Mouse (Mus musculus) thymus, adult 2 months (tissue): ENCODE measurements around the gene Nus1. TPM values are rescaled to one million over a fixed set of nuclear protein-coding genes. Genes with fewer than 3 reads are reported as not detected.
A peak's percentile ranks its signal among the peaks of the same experiment; 100 is the strongest.

ENCODE experiments used
- DNase-seq: peaks from one replicate; pipeline ENCODE4 v3.0.0; 2021
- H3K27ac ChIP-seq: fragments of 200-500 bp; 2 replicates; pipeline ENCODE4 v1.5.1; 2012; ENCODE audit warnings: low read length, control low read depth; ENCODE audit not compliant: control insufficient read depth, insufficient read depth
- H3K27me3 ChIP-seq: fragments of 200-500 bp; 2 replicates; pipeline ENCODE4 v1.6.1; 2012; ENCODE audit warnings: mild to moderate bottlenecking, low read length, moderate library complexity, mixed read lengths; ENCODE audit not compliant: control insufficient read depth, insufficient read depth
- H3K36me3 ChIP-seq: fragments of 200-500 bp; 2 replicates; pipeline ENCODE4 v1.6.1; 2012; ENCODE audit warnings: mild to moderate bottlenecking, low read length, moderate library complexity; ENCODE audit not compliant: control insufficient read depth, insufficient read depth
- H3K4me1 ChIP-seq: fragments of 200-500 bp; replicated peaks from 2 replicates; pipeline ENCODE4 v1.6.1; 2012; ENCODE audit warnings: low read length; ENCODE audit not compliant: control insufficient read depth, insufficient read depth
- H3K4me3 ChIP-seq: fragments of 200-500 bp; 2 replicates; pipeline ENCODE4 v1.5.1; 2012; ENCODE audit warnings: mild to moderate bottlenecking, low read length, control low read depth, moderate library complexity; ENCODE audit not compliant: control insufficient read depth, insufficient read depth
- CTCF ChIP-seq: fragments of 200-500 bp; IDR thresholded peaks from 2 replicates; pipeline ENCODE4 v1.5.1; 2012; ENCODE audit warnings: mild to moderate bottlenecking, control low read depth, low read length, moderate library complexity, borderline replicate concordance; ENCODE audit not compliant: control insufficient read depth, poor library complexity, insufficient read depth; ENCODE audit errors: extremely low read depth
- POLR2A ChIP-seq: fragments of 200-500 bp; IDR thresholded peaks from 2 replicates; pipeline ENCODE4 v1.6.1; 2012; ENCODE audit warnings: mild to moderate bottlenecking, low read length, control low read depth, moderate library complexity; ENCODE audit not compliant: control insufficient read depth, poor library complexity, insufficient read depth; ENCODE audit errors: extremely low read depth
- WGBS: fragments of 180-500 bp; shearing (Covaris S2); methylation state at CpG from one replicate; pipeline ENCODE4 v1.1.7; 2018; 5-methylcytosine and 5-hydroxymethylcytosine counted together
- polyA plus RNA-seq: library from polyadenylated mRNA; depleted of rRNA; stranded (reverse); fragments of >200 nt; gene quantifications from 2 replicates; pipeline ENCODE4 v1.2.3, GENCODE M21; 2012

Nus1 gene
- polyA plus RNA-seq, 1 experiment, result 11.5 TPM

GRCm38 (mm10) chr10:52381321-52381801 lies 36.0 kb upstream of the Nus1 start:
- WGBS, result under 1% methylated on average over 19 of the region's 19 CpGs
- no peak overlapping the region for H3K27ac ChIP-seq
- no peak for DNase-seq
- H3K4me1 ChIP-seq, result peaks cover 3% of the 10 kb centered on the region
- H3K4me3 ChIP-seq, result peak overlapping the region; percentile 68
- no peaks in the 10 kb centered on the region for H3K36me3 ChIP-seq
- H3K27me3 ChIP-seq, result no peaks in the 10 kb centered on the region
- TF ChIP-seq CTCF (no peak), POLR2A (no peak)

GRCm38 (mm10) chr10:52381845-52382591 lies 35.3 kb upstream of the Nus1 start, which contains the start of gene Gopc:
Gopc (minus strand) TSS chr10:52382124.
- WGBS, result under 1% methylated on average over 68 of the region's 71 CpGs
- Histone ChIP-seq H3K4me1 (peaks cover 3% of the 10 kb centered on the region), H3K27ac (peak within 1 kb of the TSS; percentile 90), H3K4me3 (peak within 1 kb of the TSS; percentile 93), H3K27me3 (no peaks in the 10 kb centered on the region), H3K36me3 (no peaks in the 10 kb centered on the region)
- peak; percentile 96 for DNase-seq
- TF ChIP-seq POLR2A (peak; percentile 56; the same call in 1 of the 2 replicates), CTCF (no peak)

- Histone ChIP-seq H3K36me3 (no peaks in the 10 kb centered on the region), H3K4me3 (no peak overlapping the region), H3K27me3 (no peaks in the 10 kb centered on the region), H3K27ac (no peak overlapping the region), H3K4me1 (peaks cover 3% of the 10 kb centered on the region)
- TF ChIP-seq CTCF (no peak), POLR2A (no peak)
- DNase-seq, result no peak
- WGBS, result 93% methylated on average over 6 of the region's 6 CpGs
These were observed 34.3 kb upstream of the Nus1 start for GRCm38 (mm10) chr10:52383022-52383421.

- WGBS, result 81% methylated on average over 1 of the region's 1 CpGs
- no peak for TF ChIP-seq POLR2A
- TF ChIP-seq CTCF, result no peak
- no peak for DNase-seq
These were observed 33.8 kb upstream of the Nus1 start for GRCm38 (mm10) chr10:52383522-52383921.

GRCm38 (mm10) chr10:52384823-52385610 lies 32.3 kb upstream of the Nus1 start:
- 74% methylated on average over 8 of the region's 8 CpGs for WGBS

More at GRCm38 (mm10) chr10:52383522-52383921, 33.8 kb upstream of the Nus1 start:
- no peaks in the 10 kb centered on the region for H3K36me3 ChIP-seq
- no peak overlapping the region for H3K27ac ChIP-seq
- H3K27me3 ChIP-seq, result no peaks in the 10 kb centered on the region
- H3K4me1 ChIP-seq, result peaks cover 3% of the 10 kb centered on the region
- no peak overlapping the region for H3K4me3 ChIP-seq

GRCm38 (mm10) chr10:52387192-52387591 lies 30.2 kb upstream of the Nus1 start:
- Histone ChIP-seq H3K36me3 (no peaks in the 10 kb centered on the region), H3K4me3 (no peak overlapping the region), H3K27me3 (no peaks in the 10 kb centered on the region), H3K27ac (no peak overlapping the region), H3K4me1 (no peaks in the 10 kb centered on the region)
- TF ChIP-seq CTCF (no peak), POLR2A (no peak)
- DNase-seq, result no peak
- 89% methylated on average over 4 of the region's 4 CpGs for WGBS

More at GRCm38 (mm10) chr10:52384823-52385610, 32.3 kb upstream of the Nus1 start:
- DNase-seq, result peak; percentile 31
- no peak overlapping the region for H3K4me3 ChIP-seq
- no peak overlapping the region for H3K27ac ChIP-seq
- TF ChIP-seq POLR2A (no peak), CTCF (no peak)
- H3K27me3 ChIP-seq, result no peaks in the 10 kb centered on the region
- H3K4me1 ChIP-seq, result peaks cover 3% of the 10 kb centered on the region
- no peaks in the 10 kb centered on the region for H3K36me3 ChIP-seq
